Mouse (Mus musculus) limb, embryonic 10.5 days (tissue): Measurements from ENCODE around the gene 1700023F06Rik. TPM values are rescaled to one million over a fixed set of nuclear protein-coding genes. Genes with fewer than 3 reads are reported as not detected.
A peak's percentile ranks its signal among the peaks of the same experiment; 100 is the strongest.

Source experiments
- DNase-seq: peaks from one replicate; pipeline ENCODE4 v3.0.0-alpha.2; 2017; ENCODE audit warnings: low spot score
- H3K27ac ChIP-seq: fragments of 300-500 bp; sonication (generic); 2 replicates; pipeline ENCODE4 v1.5.1; 2016; ENCODE audit warnings: mild to moderate bottlenecking
- H3K27me3 ChIP-seq: fragments of 300-500 bp; sonication (generic); 2 replicates; pipeline ENCODE4 v1.6.1; 2016; ENCODE audit warnings: low read depth, mild to moderate bottlenecking; ENCODE audit not compliant: poor library complexity, severe bottlenecking
- H3K36me3 ChIP-seq: fragments of 300-500 bp; sonication (generic); 2 replicates; pipeline ENCODE4 v1.6.1; 2016; ENCODE audit warnings: mild to moderate bottlenecking, moderate library complexity
- H3K4me1 ChIP-seq: fragments of 300-500 bp; sonication (generic); 2 replicates; pipeline ENCODE4 v1.6.1; 2016
- H3K4me3 ChIP-seq: fragments of 300-500 bp; sonication (generic); 2 replicates; pipeline ENCODE4 v1.5.1; 2016; ENCODE audit warnings: mild to moderate bottlenecking, moderate library complexity
- H3K9me3 ChIP-seq: fragments of 300-500 bp; sonication (generic); replicated peaks from 2 replicates; pipeline ENCODE4 v1.6.1; 2016; ENCODE audit warnings: mild to moderate bottlenecking
- WGBS: fragments of 180-500 bp; shearing (Covaris S2); methylation state at CpG from one replicate; pipeline ENCODE4 v1.1.7; 2016; 5-methylcytosine and 5-hydroxymethylcytosine counted together
- polyA plus RNA-seq: library from polyadenylated mRNA; unstranded; fragments of >200 nt; fragmentation: Nextera tagmentation; extraction: Ambion mirVana; gene quantifications from 2 replicates; pipeline ENCODE4 v1.2.1, GENCODE M21; 2016

The 1700023F06Rik gene
- polyA plus RNA-seq, 1 experiment from 2014 or later, result 0.29 TPM

GRCm38 (mm10) chr11:103174891-103175391 is 33.4 kb downstream of the 1700023F06Rik start:
- peaks cover 65% of the 10 kb centered on the region for H3K27me3 ChIP-seq
- DNase-seq, result no peak
- peaks cover 24% of the 10 kb centered on the region for H3K4me1 ChIP-seq
- no peak overlapping the region for H3K4me3 ChIP-seq
- 0 out of 2 replicates have a peak, but pooled peaks cover 3% of the 10 kb centered on the region for H3K36me3 ChIP-seq
- H3K27ac ChIP-seq, result 0 out of 2 replicates have a peak overlapping the region, but pooled peaks have one; percentile 2
- 55% methylated on average over 8 of the region's 8 CpGs for WGBS
- no peaks in the 10 kb centered on the region for H3K9me3 ChIP-seq

GRCm38 (mm10) chr11:103174411-103174832 is 33.9 kb downstream of the 1700023F06Rik start:
- Histone ChIP-seq H3K4me1 (peaks cover 24% of the 10 kb centered on the region), H3K27me3 (peaks cover 66% of the 10 kb centered on the region), H3K27ac (0 out of 2 replicates have a peak overlapping the region, but pooled peaks have one; percentile 2), H3K9me3 (no peaks in the 10 kb centered on the region), H3K36me3 (0 out of 2 replicates have a peak, but pooled peaks cover 3% of the 10 kb centered on the region), H3K4me3 (no peak overlapping the region)
- no peak for DNase-seq
- 81% methylated on average over 5 of the region's 5 CpGs for WGBS

GRCm38 (mm10) chr11:103173771-103174344 is 34.5 kb downstream of the 1700023F06Rik start:
- WGBS, result 92% methylated on average over 11 of the region's 11 CpGs
- Histone ChIP-seq H3K9me3 (no peaks in the 10 kb centered on the region), H3K27ac (no peak overlapping the region), H3K36me3 (0 out of 2 replicates have a peak, but pooled peaks cover 3% of the 10 kb centered on the region), H3K27me3 (peaks cover 67% of the 10 kb centered on the region), H3K4me1 (peaks cover 24% of the 10 kb centered on the region), H3K4me3 (no peak overlapping the region)
- DNase-seq, result no peak

GRCm38 (mm10) chr11:103173041-103173770 is 35.2 kb downstream of the 1700023F06Rik start:
- Histone ChIP-seq H3K4me1 (peaks cover 24% of the 10 kb centered on the region), H3K27me3 (peaks cover 69% of the 10 kb centered on the region), H3K27ac (no peak overlapping the region), H3K9me3 (no peaks in the 10 kb centered on the region), H3K4me3 (no peak overlapping the region), H3K36me3 (0 out of 2 replicates have a peak, but pooled peaks cover 3% of the 10 kb centered on the region)
- no peak for DNase-seq
- 82% methylated on average over 7 of the region's 7 CpGs for WGBS

- peaks cover 24% of the 10 kb centered on the region for H3K4me1 ChIP-seq
- H3K9me3 ChIP-seq, result no peaks in the 10 kb centered on the region
- H3K4me3 ChIP-seq, result no peak overlapping the region
- H3K27ac ChIP-seq, result no peak overlapping the region
- no peak for DNase-seq
- 64% methylated on average over 6 of the region's 6 CpGs for WGBS
- 0 out of 2 replicates have a peak, but pooled peaks cover 3% of the 10 kb centered on the region for H3K36me3 ChIP-seq
- peaks cover 76% of the 10 kb centered on the region for H3K27me3 ChIP-seq
Observed at GRCm38 (mm10) chr11:103172392-103173040, 35.8 kb downstream of the 1700023F06Rik start.

- no peak overlapping the region for H3K27ac ChIP-seq
- H3K36me3 ChIP-seq, result 0 out of 2 replicates have a peak, but pooled peaks cover 3% of the 10 kb centered on the region
- 56% methylated on average over 9 of the region's 9 CpGs for WGBS
- no peak for DNase-seq
- H3K9me3 ChIP-seq, result no peaks in the 10 kb centered on the region
- H3K4me1 ChIP-seq, result peaks cover 24% of the 10 kb centered on the region
- H3K27me3 ChIP-seq, result peaks cover 80% of the 10 kb centered on the region
- no peak overlapping the region for H3K4me3 ChIP-seq
Observed at GRCm38 (mm10) chr11:103171703-103172391, 36.5 kb downstream of the 1700023F06Rik start.

GRCm38 (mm10) chr11:103171286-103171620 is 37.1 kb downstream of the 1700023F06Rik start:
- no peak for DNase-seq
- Histone ChIP-seq H3K4me1 (peaks cover 24% of the 10 kb centered on the region), H3K27ac (no peak overlapping the region), H3K9me3 (no peaks in the 10 kb centered on the region), H3K36me3 (0 out of 2 replicates have a peak, but pooled peaks cover 3% of the 10 kb centered on the region), H3K4me3 (peak overlapping the region; percentile 65), H3K27me3 (peaks cover 80% of the 10 kb centered on the region)
- WGBS, result 4% methylated on average over 23 of the region's 23 CpGs

GRCm38 (mm10) chr11:103170494-103171285 is 37.7 kb downstream of the 1700023F06Rik start, which contains the start of gene Fmnl1:
Gene Fmnl1 (plus strand): TSS chr11:103171107.
- Histone ChIP-seq H3K4me3 (peak within 1 kb of the TSS; percentile 65), H3K4me1 (peaks cover 19% of the 10 kb centered on the region), H3K36me3 (0 out of 2 replicates have a peak, but pooled peaks cover 3% of the 10 kb centered on the region), H3K27me3 (peaks cover 83% of the 10 kb centered on the region), H3K9me3 (no peaks in the 10 kb centered on the region), H3K27ac (no peak within 1 kb of the TSS)
- peak; percentile 62 for DNase-seq
- WGBS, result 2% methylated on average over 75 of the region's 84 CpGs

- Histone ChIP-seq H3K36me3 (0 out of 2 replicates have a peak, but pooled peaks cover 3% of the 10 kb centered on the region), H3K9me3 (no peaks in the 10 kb centered on the region), H3K4me1 (peaks cover 19% of the 10 kb centered on the region), H3K4me3 (peak overlapping the region; percentile 65), H3K27me3 (peaks cover 83% of the 10 kb centered on the region), H3K27ac (no peak overlapping the region)
- 50% methylated on average over 3 of the region's 3 CpGs for WGBS
- DNase-seq, result no peak
Observed at GRCm38 (mm10) chr11:103170111-103170493, 38.3 kb downstream of the 1700023F06Rik start.

GRCm38 (mm10) chr11:103169664-103170063 is 38.7 kb downstream of the 1700023F06Rik start:
- Histone ChIP-seq H3K4me1 (peaks cover 15% of the 10 kb centered on the region), H3K4me3 (no peak overlapping the region), H3K27ac (no peak overlapping the region), H3K27me3 (peaks cover 79% of the 10 kb centered on the region), H3K9me3 (no peaks in the 10 kb centered on the region), H3K36me3 (0 out of 2 replicates have a peak, but pooled peaks cover 3% of the 10 kb centered on the region)
- WGBS, result 81% methylated on average over 5 of the region's 5 CpGs
- no peak for DNase-seq

GRCm38 (mm10) chr11:103168690-103169390 is 39.5 kb downstream of the 1700023F06Rik start:
- DNase-seq, result peak; percentile 67
- Histone ChIP-seq H3K9me3 (no peaks in the 10 kb centered on the region), H3K27ac (no peak overlapping the region), H3K4me1 (peaks cover 16% of the 10 kb centered on the region), H3K36me3 (0 out of 2 replicates have a peak, but pooled peaks cover 3% of the 10 kb centered on the region), H3K27me3 (peaks cover 74% of the 10 kb centered on the region), H3K4me3 (no peak overlapping the region)
- WGBS, result 30% methylated on average over 9 of the region's 9 CpGs
